Mouse (Mus musculus) liver, embryonic 14.5 days (tissue): ENCODE measurements at regions not wholly inside any gene's neighbourhood (a gene's known extent, or its start where the extent isn't known, plus 50 kb on each side); places are given as distances from the start of the nearest gene placed in this dataset.
"Not testable (repeated sequence)": the region's sequence is repeated elsewhere in the genome, so short reads cannot be mapped to it uniquely, and the experiment has no call there.

ENCODE experiments used
- CTCF ChIP-seq: IDR thresholded peaks from 2 replicates; pipeline ENCODE4 v1.5.1; 2016; ENCODE audit warnings: antibody characterized with exemption, low read depth, control low read depth
- EP300 ChIP-seq: IDR thresholded peaks from 2 replicates; pipeline ENCODE4 v1.6.1; 2016; ENCODE audit warnings: antibody characterized with exemption, low read depth

DNA sequence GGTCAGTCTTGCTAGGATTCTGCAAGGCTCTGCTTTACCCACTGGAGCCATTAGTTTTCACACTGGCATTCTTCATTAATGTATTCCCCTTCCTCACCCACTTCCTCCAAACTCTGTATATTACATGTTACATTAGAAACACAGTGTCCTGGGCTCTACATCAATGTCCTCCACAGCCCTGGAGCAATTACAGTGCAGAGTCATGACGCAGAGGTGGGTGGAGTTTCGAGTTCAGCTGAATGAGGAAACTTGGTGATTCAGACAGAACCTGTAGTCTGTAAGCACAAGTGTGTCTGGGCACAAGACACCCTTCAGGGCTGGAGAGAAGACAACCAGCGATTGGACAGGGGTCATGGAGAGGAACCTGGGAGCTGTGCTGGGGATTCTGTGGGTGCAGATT lies 715.0 kb upstream of the Olfr1507 start:
- not testable (repeated sequence) for TF ChIP-seq CTCF, EP300
